Mouse (Mus musculus): Measurements from ENCODE around the gene Olfr1366. TPM values are rescaled to one million over a fixed set of nuclear protein-coding genes. Genes with fewer than 3 reads are reported as not detected.

Olfr1366 gene
- polyA plus RNA-seq, 1 experiment from 2014 or later: 0.01 TPM

- no peak for TF ChIP-seq CTCF (IDR thresholded peaks at IDR 0.05)
- in situ Hi-C loops (cut with MboI; ENCODE audit: low pct_unique_long_range_greater_than_20kb): no loop called here
Measured at GRCm38 (mm10) chr13:21495080-21495479, 47.5 kb downstream of the Olfr1366 start, which contains the start of gene AK157302. AK157302 (plus strand) TSS chr13:21495223.

DNA sequence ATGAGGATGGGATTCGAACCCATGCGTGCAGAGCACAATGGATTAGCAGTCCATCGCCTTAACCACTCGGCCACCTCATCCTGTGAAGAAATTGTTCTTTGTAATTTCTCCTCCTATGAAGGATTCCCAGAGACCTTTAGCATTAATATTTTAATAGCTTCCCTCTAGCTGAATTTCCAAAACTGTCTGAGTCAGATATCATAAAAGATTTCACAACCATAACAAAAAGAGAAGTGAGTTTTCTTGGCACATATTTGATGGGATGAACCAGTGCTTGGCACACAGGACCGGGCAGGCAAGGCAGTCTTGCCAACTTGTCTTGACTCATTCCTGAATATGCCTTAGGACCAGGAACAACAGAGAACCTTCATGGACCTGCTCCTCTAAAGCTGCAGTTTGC, 49.8 kb downstream of the Olfr1366 start:
- no peak for TF ChIP-seq CTCF (IDR thresholded peaks at IDR 0.05)
- ChIA-PET POLR2A (no interaction called here), CTCF (no interaction called here)
- in situ Hi-C loops (cut with MboI; ENCODE audit: low pct_unique_long_range_greater_than_20kb): no loop called here
- DNase-seq (ENCODE audit: low read depth, low spot score) (no peak), ATAC-seq (no peak)
- H3K27me3 ChIP-seq: peaks cover 8% of the 10 kb centered on the region

More at GRCm38 (mm10) chr13:21495080-21495479, 47.5 kb downstream of the Olfr1366 start, which contains the start of gene AK157302:
- CTCF ChIA-PET: no interaction called here
- POLR2A ChIA-PET: no interaction called here
- ATAC-seq (no peak), DNase-seq (ENCODE audit: low read depth, low spot score) (no peak)
- H3K27me3 ChIP-seq: peaks cover 15% of the 10 kb centered on the region

GRCm38 (mm10) chr13:21486881-21487280, 55.7 kb downstream of the Olfr1366 start:
- CTCF ChIA-PET: no interaction called here
- POLR2A ChIA-PET: no interaction called here
- ATAC-seq (no peak), DNase-seq (ENCODE audit: low read depth, low spot score) (no peak)
- H3K27me3 ChIP-seq: peaks cover 4% of the 10 kb centered on the region
- in situ Hi-C loops (cut with MboI; ENCODE audit: low pct_unique_long_range_greater_than_20kb): no loop called here
- TF ChIP-seq CTCF (IDR thresholded peaks at IDR 0.05): no peak

Other genes starting within 250 kb of the Olfr1366 start
- not detected for gene Gpx6, start 230.7 kb downstream of the Olfr1366 start, polyA plus RNA-seq (2021)
- gene Olfr1367, start 195.9 kb downstream of the Olfr1366 start, polyA plus RNA-seq (2021): not detected
- gene Zscan12, start 180.0 kb downstream of the Olfr1366 start, polyA plus RNA-seq (2021): 10.4 TPM
- gene Zkscan3, start 140.1 kb downstream of the Olfr1366 start, polyA plus RNA-seq (2021): 54.0 TPM
- gene Pgbd1, start 101.8 kb downstream of the Olfr1366 start, polyA plus RNA-seq (2021): 0.17 TPM
- gene Zscan26, start 89.1 kb downstream of the Olfr1366 start, polyA plus RNA-seq (2021): 25.5 TPM
- gene Nkapl, start 74.3 kb downstream of the Olfr1366 start, polyA plus RNA-seq (2021): 0.42 TPM
- gene Zkscan4, start 63.9 kb downstream of the Olfr1366 start, polyA plus RNA-seq (2021): 2.5 TPM
- not detected for gene Gm10065, start 63.4 kb downstream of the Olfr1366 start, polyA plus RNA-seq (2021)
- 34.4 TPM for gene AK157302, start 47.6 kb downstream of the Olfr1366 start, polyA plus RNA-seq (2021)
- 416 TPM for gene Gm11273, start 41.4 kb downstream of the Olfr1366 start, polyA plus RNA-seq (2021)
- gene Zkscan8, start 11.7 kb downstream of the Olfr1366 start, polyA plus RNA-seq (2021): 12.5 TPM
- gene Olfr1535, start 17.1 kb upstream of the Olfr1366 start, polyA plus RNA-seq (2021): 0.09 TPM
- gene Olfr1364, start 39.0 kb upstream of the Olfr1366 start, polyA plus RNA-seq (2021): not detected
- not detected for gene Olfr1362, start 71.2 kb upstream of the Olfr1366 start, polyA plus RNA-seq (2021)
- not detected for gene Olfr11, start 99.7 kb upstream of the Olfr1366 start, polyA plus RNA-seq (2021)
- gene Olfr1361, start 120.6 kb upstream of the Olfr1366 start, polyA plus RNA-seq (2021): not detected
- gene Olfr1360, start 134.6 kb upstream of the Olfr1366 start, polyA plus RNA-seq (2021): not detected
- not detected for gene Olfr1359, start 155.3 kb upstream of the Olfr1366 start, polyA plus RNA-seq (2021)
- 1.1 TPM for gene Hist1h2bl, start 173.3 kb upstream of the Olfr1366 start, polyA plus RNA-seq (2021)
- not detected for gene Hist1h2ai, start 173.6 kb upstream of the Olfr1366 start, polyA plus RNA-seq (2021)
- gene Hist1h3h, start 174.9 kb upstream of the Olfr1366 start, polyA plus RNA-seq (2021): 4.9 TPM
- gene Hist1h2bm, start 179.2 kb upstream of the Olfr1366 start, polyA plus RNA-seq (2021): not detected
- 1.2 TPM for gene Hist1h4j, start 192.3 kb upstream of the Olfr1366 start, polyA plus RNA-seq (2021)
- 6.5 TPM for gene Hist1h4k, start 207.7 kb upstream of the Olfr1366 start, polyA plus RNA-seq (2021)
- gene Hist1h2ak, start 211.0 kb upstream of the Olfr1366 start, polyA plus RNA-seq (2021): not detected
- gene Hist1h2bn, start 211.3 kb upstream of the Olfr1366 start, polyA plus RNA-seq (2021): 4.9 TPM
- 1.4 TPM for gene Hist1h1b, start 237.8 kb upstream of the Olfr1366 start, polyA plus RNA-seq (2021)
- 1.6 TPM for gene Hist1h3i, start 240.6 kb upstream of the Olfr1366 start, polyA plus RNA-seq (2021)
- gene Hist1h2an, start 244.4 kb upstream of the Olfr1366 start, polyA plus RNA-seq (2021): 4.5 TPM
- 0.45 TPM for gene Hist1h2bp, start 244.7 kb upstream of the Olfr1366 start, polyA plus RNA-seq (2021)

Data from Patski (cell line).